Mouse (Mus musculus): Measurements from ENCODE around the gene Bcas3.

The Bcas3 gene

GRCm38 (mm10) chr11:85835001-85835752 is 482.2 kb downstream of the Bcas3 start:
- DNase-seq = no peak

GRCm38 (mm10) chr11:85835753-85836522 is 483.0 kb downstream of the Bcas3 start:
- DNase-seq = no peak

DNA sequence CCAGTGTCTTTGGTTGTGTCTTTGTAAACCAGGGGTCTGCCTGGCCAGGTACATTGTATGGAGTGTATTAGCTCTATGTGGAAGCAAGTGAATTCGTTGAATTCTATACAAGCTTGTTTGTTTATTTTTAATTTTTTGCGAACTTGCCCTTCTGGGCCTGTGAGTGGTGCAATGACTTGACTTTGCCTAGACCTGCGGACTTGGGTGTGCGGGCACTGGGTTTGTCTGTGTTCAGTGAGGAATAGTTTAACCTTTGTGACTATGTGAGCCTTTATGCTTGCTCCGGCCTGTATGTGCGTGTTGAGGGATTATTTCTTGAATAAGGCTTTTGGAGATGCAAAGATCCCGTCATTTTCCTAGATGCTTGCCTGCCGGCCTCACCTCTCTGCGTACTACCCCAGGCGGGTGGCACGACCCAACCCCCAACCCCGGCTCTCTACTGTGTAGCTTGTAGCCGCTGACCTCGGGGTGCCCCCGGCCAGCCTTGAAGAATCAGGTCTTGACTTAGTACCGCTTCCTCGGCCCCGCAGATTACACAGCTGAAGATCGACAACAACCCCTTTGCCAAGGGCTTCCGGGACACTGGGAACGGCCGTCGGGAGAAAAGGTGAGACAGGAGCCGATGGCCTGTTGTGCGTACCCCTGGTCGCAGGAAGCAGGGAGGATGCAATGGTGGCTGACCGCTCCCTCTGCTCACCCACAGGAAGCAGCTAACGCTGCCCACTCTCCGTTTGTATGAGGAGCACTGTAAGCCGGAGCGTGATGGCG is 483.7 kb downstream of the Bcas3 start:
- no peak for DNase-seq

- no peak for DNase-seq
Observed at GRCm38 (mm10) chr11:85837291-85837647, 484.3 kb downstream of the Bcas3 start.

GRCm38 (mm10) chr11:85837648-85838423 is 484.9 kb downstream of the Bcas3 start:
- DNase-seq = no peak

- no peak for DNase-seq
Observed at GRCm38 (mm10) chr11:85838424-85839257, 485.7 kb downstream of the Bcas3 start.

- DNase-seq = no peak
Observed at GRCm38 (mm10) chr11:85839258-85840030, 486.5 kb downstream of the Bcas3 start.

- no peak for DNase-seq
Observed at GRCm38 (mm10) chr11:85840031-85840802, 487.2 kb downstream of the Bcas3 start.

DNA sequence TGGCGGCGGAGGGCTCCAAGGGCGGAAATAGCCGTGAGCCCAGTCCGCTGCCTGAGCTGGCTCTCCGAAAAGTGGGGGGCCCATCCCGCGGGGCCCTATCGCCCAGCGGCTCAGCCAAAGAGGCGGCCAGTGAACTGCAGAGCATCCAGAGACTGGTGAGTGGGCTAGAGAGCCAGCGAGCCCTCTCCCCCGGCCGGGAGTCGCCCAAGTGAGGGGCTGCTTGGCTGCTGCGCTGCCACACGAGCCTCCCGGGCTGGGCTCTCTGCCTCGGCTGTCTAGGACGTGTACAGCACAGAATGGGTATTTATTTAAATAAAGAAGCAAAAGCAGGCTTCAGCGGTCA is 487.8 kb downstream of the Bcas3 start:
- DNase-seq = no peak

- no peak for DNase-seq
Observed at GRCm38 (mm10) chr11:85841211-85841681, 488.3 kb downstream of the Bcas3 start.

- DNase-seq = peak; percentile 72
Observed at GRCm38 (mm10) chr11:85841980-85842379, 489.0 kb downstream of the Bcas3 start.

- DNase-seq = no peak
Observed at GRCm38 (mm10) chr11:85842596-85843346, 489.8 kb downstream of the Bcas3 start.

DNA sequence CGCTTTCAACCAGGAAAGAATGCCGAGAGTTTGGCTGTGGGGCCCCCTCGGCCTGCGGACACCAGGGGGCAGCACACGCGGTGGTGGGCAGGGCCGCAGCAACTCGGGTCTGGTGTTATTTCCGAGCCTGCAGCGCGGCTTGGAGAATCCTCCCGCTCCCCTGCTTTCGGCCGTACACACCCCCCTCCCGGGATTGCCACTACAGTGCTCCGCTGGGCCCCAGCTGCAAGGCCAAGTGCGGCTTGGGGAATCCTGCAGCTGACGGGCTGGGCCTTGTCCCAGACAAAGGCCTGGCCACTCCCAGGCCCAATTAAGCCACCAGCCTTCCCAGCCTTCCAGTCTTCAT is 490.4 kb downstream of the Bcas3 start:
- peak; percentile 66 for DNase-seq

- DNase-seq = peak; percentile 83
Observed at GRCm38 (mm10) chr11:85844144-85844965, 491.4 kb downstream of the Bcas3 start.

DNA sequence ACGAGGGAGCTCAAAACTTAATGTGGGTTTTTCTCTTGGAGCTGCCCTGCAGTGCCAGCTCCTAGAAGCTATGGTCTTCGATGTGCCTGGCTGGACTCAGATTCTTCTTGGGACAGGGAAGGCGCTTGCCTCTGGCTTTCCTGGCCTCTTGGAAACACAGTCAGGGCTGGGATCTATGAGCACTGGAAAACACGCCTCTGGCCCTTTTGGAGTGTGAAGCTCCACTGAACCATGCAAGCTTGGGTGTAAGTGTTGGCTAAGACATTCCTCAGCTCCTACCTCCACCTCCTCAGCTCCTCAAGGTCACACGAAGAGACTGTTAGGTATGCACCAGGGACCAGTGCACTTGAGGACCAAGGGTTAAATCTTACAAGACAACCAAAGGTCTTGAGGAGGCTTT is 492.0 kb downstream of the Bcas3 start:
- DNase-seq = no peak

- no peak for DNase-seq
Observed at GRCm38 (mm10) chr11:85845921-85846320, 493.0 kb downstream of the Bcas3 start.

DNA sequence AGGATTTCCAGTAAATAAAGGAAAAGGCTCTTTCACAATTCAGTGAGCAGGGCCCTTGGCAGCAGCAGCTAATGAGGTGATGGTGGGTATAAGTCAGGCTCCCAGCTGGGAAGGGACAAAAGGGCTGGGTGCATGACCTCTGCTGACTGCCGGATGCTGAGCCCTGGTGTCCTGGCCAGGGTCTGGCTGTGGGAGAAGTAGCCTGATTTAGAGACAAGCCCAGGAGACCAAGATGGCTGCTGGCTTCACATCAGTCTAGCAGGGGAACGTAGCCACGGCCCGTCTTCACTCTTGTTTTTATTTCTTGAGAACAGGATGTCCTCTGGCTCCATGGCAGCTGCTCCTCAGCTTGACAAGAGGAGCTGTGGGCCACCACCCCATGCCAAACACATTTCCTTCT is 493.5 kb downstream of the Bcas3 start:
- no peak for DNase-seq

DNA sequence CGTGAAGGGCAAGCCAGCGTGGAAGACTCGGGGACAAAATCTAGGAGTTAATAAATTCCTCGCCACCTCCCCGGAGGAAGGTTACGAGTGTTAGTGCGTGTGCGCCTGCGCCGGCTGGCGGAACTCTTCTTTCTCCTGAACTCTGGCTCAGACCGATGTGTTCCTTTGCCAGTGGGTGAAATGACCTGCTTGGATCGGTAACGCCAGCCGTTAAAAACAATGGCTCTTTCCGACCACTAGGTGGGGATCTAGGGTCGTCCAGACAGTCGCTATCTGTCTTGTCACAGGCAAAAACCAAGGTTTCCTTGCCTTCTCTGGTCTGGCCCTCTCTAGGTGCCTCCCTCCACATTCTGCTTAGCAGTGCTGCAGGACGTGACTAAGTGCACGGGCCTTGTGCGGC is 496.1 kb downstream of the Bcas3 start:
- peak; percentile 63 for DNase-seq

GRCm38 (mm10) chr11:85850233-85850632 is 497.3 kb downstream of the Bcas3 start, which contains the start of gene Gm11444:
Gene Gm11444 (minus strand): TSS chr11:85850333.
- DNase-seq = no peak

All from thymus, postnatal 14 days (tissue).